Mouse (Mus musculus) spleen, adult 12 weeks (tissue): ENCODE measurements around the gene Agap1.

ENCODE experiments used
- DNase-seq: peaks from one replicate; pipeline ENCODE4 v3.0.0; 2022; ENCODE audit warnings: low spot score

Gene Agap1

GRCm38 (mm10) chr1:89849151-89849860 is 394.7 kb downstream of the Agap1 start:
- no peak for DNase-seq

GRCm38 (mm10) chr1:89849861-89850230 is 395.2 kb downstream of the Agap1 start:
- no peak for DNase-seq

- DNase-seq, result no peak
Measured at GRCm38 (mm10) chr1:89850681-89851414, 396.2 kb downstream of the Agap1 start.

- no peak for DNase-seq
Measured at GRCm38 (mm10) chr1:89859182-89859581, 404.6 kb downstream of the Agap1 start.

GRCm38 (mm10) chr1:89860017-89860730 is 405.6 kb downstream of the Agap1 start:
- DNase-seq, result no peak

- no peak for DNase-seq
Measured at GRCm38 (mm10) chr1:89865787-89866186, 411.2 kb downstream of the Agap1 start.

GRCm38 (mm10) chr1:89867847-89868246 is 413.2 kb downstream of the Agap1 start:
- no peak for DNase-seq

- DNase-seq, result no peak
Measured at GRCm38 (mm10) chr1:89870134-89870905, 415.7 kb downstream of the Agap1 start.

GRCm38 (mm10) chr1:89870906-89871211 is 416.3 kb downstream of the Agap1 start:
- DNase-seq, result no peak

- no peak for DNase-seq
Measured at GRCm38 (mm10) chr1:89876346-89877072, 421.9 kb downstream of the Agap1 start.

GRCm38 (mm10) chr1:89878496-89878895 is 423.9 kb downstream of the Agap1 start:
- DNase-seq, result no peak

- no peak for DNase-seq
Measured at GRCm38 (mm10) chr1:89880193-89880592, 425.6 kb downstream of the Agap1 start.

GRCm38 (mm10) chr1:89880834-89881233 is 426.2 kb downstream of the Agap1 start:
- DNase-seq, result no peak

- DNase-seq, result no peak
Measured at GRCm38 (mm10) chr1:89884335-89884734, 429.7 kb downstream of the Agap1 start.

GRCm38 (mm10) chr1:89885696-89886095 is 431.1 kb downstream of the Agap1 start:
- DNase-seq, result no peak

- no peak for DNase-seq
Measured at GRCm38 (mm10) chr1:89891400-89891799, 436.8 kb downstream of the Agap1 start.

GRCm38 (mm10) chr1:89892281-89892680 is 437.7 kb downstream of the Agap1 start:
- DNase-seq, result no peak

- DNase-seq, result no peak
Measured at GRCm38 (mm10) chr1:89895801-89896200, 441.2 kb downstream of the Agap1 start.

GRCm38 (mm10) chr1:89899036-89899435 is 444.4 kb downstream of the Agap1 start:
- DNase-seq, result no peak

GRCm38 (mm10) chr1:89899761-89900445 is 445.3 kb downstream of the Agap1 start:
- no peak for DNase-seq

- no peak for DNase-seq
Measured at GRCm38 (mm10) chr1:89901381-89901780, 446.8 kb downstream of the Agap1 start.
